Mouse (Mus musculus): ENCODE measurements around the gene Rragd.

- TF ChIP-seq CTCF (IDR thresholded peaks at IDR 0.05; ENCODE audit: control insufficient read depth, insufficient read depth, insufficient read length), result no peak
- no peak for TF ChIP-seq FOSL1 (IDR thresholded peaks at IDR 0.05; ENCODE audit: insufficient read depth, low read length, poor library complexity, severe bottlenecking)
- no peak for TF ChIP-seq MAX (IDR thresholded peaks at IDR 0.05)
- TF ChIP-seq MYOG (IDR thresholded peaks at IDR 0.05; ENCODE audit: control insufficient read depth, extremely low read depth, insufficient read length), result no peak
- no peak for TF ChIP-seq USF1 (IDR thresholded peaks at IDR 0.05; ENCODE audit: low read depth)
- TF ChIP-seq CEBPB (IDR thresholded peaks at IDR 0.05; ENCODE audit: low read depth), result no peak
- TF ChIP-seq MYOD1 (IDR thresholded peaks at IDR 0.05; ENCODE audit: control insufficient read depth, insufficient read length, low read depth), result no peak
Observed at GRCm38 (mm10) chr4:32985684-32986083, 2.8 kb downstream of the Rragd start.

Data from C2C12 (cell line).